Mouse (Mus musculus): Measurements from ENCODE around the gene Rnasek. TPM values are rescaled to one million over a fixed set of nuclear protein-coding genes. Genes with fewer than 3 reads are reported as not detected.

Rnasek gene
- polyA plus RNA-seq, 1 experiment: 125 TPM

- no peak for TF ChIP-seq POLR2A (IDR thresholded peaks at IDR 0.05; ENCODE audit: borderline replicate concordance, extremely low read depth, insufficient read depth, insufficient read length, poor library complexity, severe bottlenecking)
- no peak for TF ChIP-seq CTCF (IDR thresholded peaks at IDR 0.05; ENCODE audit: borderline replicate concordance, extremely low read depth, insufficient read depth, insufficient read length)
Measured at GRCm38 (mm10) chr11:70214856-70215209, 24.8 kb downstream of the Rnasek start.

GRCm38 (mm10) chr11:70214191-70214855, 25.3 kb downstream of the Rnasek start:
- DNase-seq (ENCODE audit: low read depth): no peak
- TF ChIP-seq POLR2A (IDR thresholded peaks at IDR 0.05; ENCODE audit: borderline replicate concordance, extremely low read depth, insufficient read depth, insufficient read length, poor library complexity, severe bottlenecking): no peak
- no peak for TF ChIP-seq CTCF (IDR thresholded peaks at IDR 0.05; ENCODE audit: borderline replicate concordance, extremely low read depth, insufficient read depth, insufficient read length)

More at GRCm38 (mm10) chr11:70214856-70215209, 24.8 kb downstream of the Rnasek start:
- no peak for DNase-seq (ENCODE audit: low read depth)

- no peak for TF ChIP-seq POLR2A (IDR thresholded peaks at IDR 0.05; ENCODE audit: borderline replicate concordance, extremely low read depth, insufficient read depth, insufficient read length, poor library complexity, severe bottlenecking)
- TF ChIP-seq CTCF (IDR thresholded peaks at IDR 0.05; ENCODE audit: borderline replicate concordance, extremely low read depth, insufficient read depth, insufficient read length): no peak
Measured at GRCm38 (mm10) chr11:70213736-70214135, 25.9 kb downstream of the Rnasek start.

DNA sequence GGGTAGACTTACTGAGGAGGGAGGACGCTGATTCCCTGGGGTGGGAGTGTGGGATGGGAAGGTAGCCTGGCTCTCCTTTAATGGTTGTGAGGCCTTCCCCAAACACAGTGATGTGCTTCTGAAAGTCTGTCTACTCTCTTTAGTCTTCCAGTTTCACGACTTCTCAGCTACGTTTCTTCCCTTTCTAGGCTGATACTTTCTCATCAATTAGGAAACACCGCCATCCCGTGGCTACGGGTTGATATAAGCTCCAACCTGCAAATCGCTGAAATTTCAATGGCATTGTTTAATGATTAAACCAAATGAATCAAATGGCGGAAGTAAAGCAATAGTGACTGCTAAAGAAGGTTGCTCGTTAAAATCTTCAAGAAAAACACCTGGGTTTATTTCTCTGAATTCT, 26.7 kb downstream of the Rnasek start:
- TF ChIP-seq CTCF (IDR thresholded peaks at IDR 0.05; ENCODE audit: borderline replicate concordance, extremely low read depth, insufficient read depth, insufficient read length) (peak; percentile 71), POLR2A (IDR thresholded peaks at IDR 0.05; ENCODE audit: borderline replicate concordance, extremely low read depth, insufficient read depth, insufficient read length, poor library complexity, severe bottlenecking) (no peak)
- DNase-seq (ENCODE audit: low read depth): peak; percentile 87

More at GRCm38 (mm10) chr11:70213736-70214135, 25.9 kb downstream of the Rnasek start:
- DNase-seq (ENCODE audit: low read depth): no peak

DNA sequence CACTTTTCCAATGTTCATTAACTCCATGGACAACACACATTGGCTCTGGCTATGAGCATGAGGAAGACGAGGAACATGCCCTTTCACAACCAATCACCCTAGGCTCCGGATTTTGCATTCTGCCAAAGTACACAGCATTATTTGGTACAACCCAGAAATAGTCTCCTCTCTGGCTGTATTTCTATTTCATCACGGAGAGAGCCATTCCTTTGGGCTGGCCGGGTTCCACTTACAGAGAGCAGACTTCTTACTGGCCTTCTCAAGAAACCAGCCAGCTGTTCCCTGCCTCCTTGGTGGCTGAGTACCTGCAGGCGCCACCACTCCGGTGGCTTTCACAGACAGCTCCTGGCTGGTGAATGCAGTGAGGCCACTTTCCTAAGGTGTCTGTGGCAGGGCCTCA, 27.2 kb downstream of the Rnasek start, which contains the start of gene Slc16a11:
TSS of gene Slc16a11 (plus strand) at position 330 of the 400 bp plus-strand sequence.
- no peak for TF ChIP-seq POLR2A (IDR thresholded peaks at IDR 0.05; ENCODE audit: borderline replicate concordance, extremely low read depth, insufficient read depth, insufficient read length, poor library complexity, severe bottlenecking)
- no peak for TF ChIP-seq CTCF (IDR thresholded peaks at IDR 0.05; ENCODE audit: borderline replicate concordance, extremely low read depth, insufficient read depth, insufficient read length)
- no peak for DNase-seq (ENCODE audit: low read depth)

DNA sequence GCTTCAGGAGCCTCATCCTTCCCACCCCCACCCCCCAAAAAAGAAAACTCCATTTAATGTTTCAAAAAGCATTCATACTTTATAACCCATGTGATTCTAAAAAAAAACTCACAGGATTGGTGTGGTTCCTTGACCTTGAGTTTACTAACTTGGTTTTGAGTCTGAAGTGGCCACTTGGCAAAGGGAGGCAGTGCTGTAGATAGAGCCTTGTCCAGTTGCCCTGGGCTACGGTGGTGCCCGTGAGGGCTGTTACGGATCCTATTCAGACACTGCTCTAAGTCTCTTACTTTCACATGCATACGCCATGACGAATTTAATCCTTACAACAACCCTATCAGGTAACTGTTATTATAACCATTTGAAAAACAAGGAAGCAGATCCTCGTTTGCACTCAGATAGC, 27.7 kb downstream of the Rnasek start:
- no peak for DNase-seq (ENCODE audit: low read depth)
- no peak for TF ChIP-seq POLR2A (IDR thresholded peaks at IDR 0.05; ENCODE audit: borderline replicate concordance, extremely low read depth, insufficient read depth, insufficient read length, poor library complexity, severe bottlenecking)

DNA sequence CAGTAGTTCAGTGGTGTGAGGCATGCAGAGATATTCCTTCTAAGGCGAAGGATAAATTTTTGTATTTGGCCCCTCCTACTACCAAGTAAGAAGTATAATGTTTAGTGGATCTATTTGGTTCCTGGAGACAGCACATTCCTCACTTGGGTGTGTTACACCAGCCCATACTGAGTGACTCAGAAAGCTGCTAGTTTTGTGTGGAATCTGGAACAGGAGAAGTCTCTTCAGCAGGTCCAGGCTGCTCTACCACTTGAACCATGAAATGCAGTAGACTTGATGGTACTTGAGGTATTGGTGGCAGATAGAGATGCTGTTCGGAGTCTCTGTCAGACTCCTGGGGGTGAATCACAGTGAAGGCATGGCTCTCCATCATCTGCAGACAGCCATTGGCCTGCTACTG, 29.0 kb downstream of the Rnasek start:
- TF ChIP-seq CTCF (IDR thresholded peaks at IDR 0.05; ENCODE audit: borderline replicate concordance, extremely low read depth, insufficient read depth, insufficient read length) (no peak), POLR2A (IDR thresholded peaks at IDR 0.05; ENCODE audit: borderline replicate concordance, extremely low read depth, insufficient read depth, insufficient read length, poor library complexity, severe bottlenecking) (no peak)
- DNase-seq (ENCODE audit: low read depth): no peak

DNA sequence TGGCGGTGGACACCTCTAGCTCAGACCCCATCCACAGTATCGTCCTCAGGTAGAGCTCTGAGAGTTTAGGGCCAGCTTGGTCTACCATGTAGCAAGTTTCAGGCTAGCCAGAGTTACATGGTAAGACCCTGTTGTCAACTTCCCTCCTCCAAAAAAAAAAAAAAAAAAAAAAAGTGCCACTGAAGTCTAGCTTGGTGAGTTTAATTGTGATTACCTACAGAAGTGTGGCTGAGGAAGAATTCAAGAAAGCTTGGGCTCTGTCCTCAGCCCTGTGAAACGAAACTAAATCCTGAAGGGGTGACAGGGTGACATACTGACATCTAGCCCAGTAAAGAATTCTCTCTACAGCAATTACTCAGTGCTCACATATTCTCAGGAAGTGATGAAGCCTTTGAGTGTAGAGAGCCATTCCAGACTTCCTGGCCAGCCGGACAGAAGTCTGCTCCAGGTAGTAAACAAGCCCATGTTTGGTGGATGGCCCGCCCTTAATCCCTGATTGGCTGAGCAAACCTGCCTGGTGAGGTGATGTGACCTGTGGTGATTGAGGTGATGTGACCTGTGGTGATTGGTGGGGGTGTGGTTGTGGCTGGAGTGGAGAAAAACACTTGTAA, 30.8 kb downstream of the Rnasek start:
- TF ChIP-seq POLR2A (IDR thresholded peaks at IDR 0.05; ENCODE audit: borderline replicate concordance, extremely low read depth, insufficient read depth, insufficient read length, poor library complexity, severe bottlenecking) (no peak), CTCF (IDR thresholded peaks at IDR 0.05; ENCODE audit: borderline replicate concordance, extremely low read depth, insufficient read depth, insufficient read length) (no peak)
- DNase-seq (ENCODE audit: low read depth): no peak

DNA sequence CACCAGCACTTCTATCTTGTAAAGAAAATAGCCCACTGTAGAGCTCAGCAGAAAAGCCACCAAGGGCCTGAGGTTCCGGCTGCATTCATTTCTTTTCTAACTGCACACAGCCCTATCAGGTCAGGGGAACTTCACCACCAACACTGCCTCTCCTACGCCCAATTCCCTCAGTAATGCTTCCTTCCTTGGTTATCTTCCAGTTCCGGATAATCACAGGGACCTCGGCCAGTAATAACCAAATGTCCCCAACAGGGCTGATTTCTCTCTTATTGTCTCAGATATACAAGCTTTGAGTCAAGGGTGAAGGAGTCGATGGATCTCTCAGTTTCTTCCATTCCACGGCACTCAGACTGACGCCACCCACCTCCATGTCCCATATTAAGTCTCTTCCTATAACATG, 32.4 kb downstream of the Rnasek start:
- DNase-seq (ENCODE audit: low read depth): no peak
- TF ChIP-seq POLR2A (IDR thresholded peaks at IDR 0.05; ENCODE audit: borderline replicate concordance, extremely low read depth, insufficient read depth, insufficient read length, poor library complexity, severe bottlenecking) (no peak), CTCF (IDR thresholded peaks at IDR 0.05; ENCODE audit: borderline replicate concordance, extremely low read depth, insufficient read depth, insufficient read length) (no peak)

- TF ChIP-seq CTCF (IDR thresholded peaks at IDR 0.05; ENCODE audit: borderline replicate concordance, extremely low read depth, insufficient read depth, insufficient read length): no peak
- no peak for TF ChIP-seq POLR2A (IDR thresholded peaks at IDR 0.05; ENCODE audit: borderline replicate concordance, extremely low read depth, insufficient read depth, insufficient read length, poor library complexity, severe bottlenecking)
- no peak for DNase-seq (ENCODE audit: low read depth)
Measured at GRCm38 (mm10) chr11:70206801-70207200, 32.8 kb downstream of the Rnasek start.

DNA sequence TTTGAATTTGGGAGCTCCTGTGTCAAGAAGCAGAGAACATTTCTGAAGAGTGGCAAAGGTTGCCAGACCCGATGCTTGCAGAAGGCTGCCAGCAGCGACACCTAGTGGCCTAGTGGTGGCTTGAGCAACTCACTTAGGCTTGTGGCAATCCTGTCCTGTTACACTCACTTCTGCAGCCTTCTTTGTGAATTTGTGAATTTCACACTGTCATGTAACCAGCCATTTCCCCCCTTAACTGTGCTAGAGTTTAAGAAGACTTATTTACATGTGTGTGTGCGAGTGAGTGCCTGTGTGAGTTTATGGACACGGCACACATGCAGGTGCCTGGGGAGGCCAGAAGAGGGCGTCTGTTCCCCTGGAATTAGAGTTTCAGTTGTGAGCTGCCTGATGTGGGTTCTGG, 38.0 kb downstream of the Rnasek start:
- peak; percentile 90 for DNase-seq (ENCODE audit: low read depth)
- TF ChIP-seq POLR2A (IDR thresholded peaks at IDR 0.05; ENCODE audit: borderline replicate concordance, extremely low read depth, insufficient read depth, insufficient read length, poor library complexity, severe bottlenecking) (no peak), CTCF (IDR thresholded peaks at IDR 0.05; ENCODE audit: borderline replicate concordance, extremely low read depth, insufficient read depth, insufficient read length) (peak; percentile 94)

GRCm38 (mm10) chr11:70200036-70200608, 39.5 kb downstream of the Rnasek start:
- no peak for DNase-seq (ENCODE audit: low read depth)
- TF ChIP-seq POLR2A (IDR thresholded peaks at IDR 0.05; ENCODE audit: borderline replicate concordance, extremely low read depth, insufficient read depth, insufficient read length, poor library complexity, severe bottlenecking) (no peak), CTCF (IDR thresholded peaks at IDR 0.05; ENCODE audit: borderline replicate concordance, extremely low read depth, insufficient read depth, insufficient read length) (no peak)
